Mouse (Mus musculus) heart, embryonic 16.5 days (tissue): ENCODE results near the gene Tet3. TPM values are rescaled to one million over a fixed set of nuclear protein-coding genes. Genes with fewer than 3 reads are reported as not detected.
A peak's percentile ranks its signal among the peaks of the same experiment; 100 is the strongest.

Source experiments
- ATAC-seq: fragments of 200-750 bp; cut with Nextera tagmentation; replicated peaks from 2 replicates; pipeline ENCODE4 v1.8.0; 2017; ENCODE audit warnings: moderate number of reproducible peaks; ENCODE audit not compliant: insufficient read depth, low FRiP score; ENCODE audit errors: extremely low read depth
- H3K27ac ChIP-seq: fragments of 300-500 bp; sonication (generic); 2 replicates; pipeline ENCODE4 v1.5.1; 2014; ENCODE audit warnings: mild to moderate bottlenecking, low read length, control low read depth, moderate library complexity
- H3K27me3 ChIP-seq: fragments of 300-500 bp; sonication (generic); 2 replicates; pipeline ENCODE4 v1.6.1; 2014; ENCODE audit warnings: low read length, mixed read lengths; ENCODE audit not compliant: control insufficient read depth, insufficient read depth
- H3K36me3 ChIP-seq: fragments of 300-500 bp; sonication (generic); 2 replicates; pipeline ENCODE4 v1.6.1; 2014; ENCODE audit not compliant: control insufficient read depth, insufficient read depth
- H3K4me1 ChIP-seq: fragments of 300-500 bp; sonication (generic); 2 replicates; pipeline ENCODE4 v1.6.1; 2014; ENCODE audit warnings: low read length, mixed read lengths; ENCODE audit not compliant: control insufficient read depth, insufficient read depth
- H3K4me2 ChIP-seq: fragments of 300-500 bp; sonication (generic); 2 replicates; pipeline ENCODE4 v1.6.1; 2014; ENCODE audit warnings: low read depth, mild to moderate bottlenecking, control low read depth, low read length
- H3K4me3 ChIP-seq: fragments of 300-500 bp; sonication (generic); 2 replicates; pipeline ENCODE4 v1.5.1; 2014; ENCODE audit warnings: mild to moderate bottlenecking, control low read depth, low read length
- H3K9ac ChIP-seq: fragments of 300-500 bp; sonication (generic); 2 replicates; pipeline ENCODE4 v1.6.1; 2014; ENCODE audit warnings: low read length, control low read depth
- H3K9me3 ChIP-seq: fragments of 300-500 bp; sonication (generic); replicated peaks from 2 replicates; pipeline ENCODE4 v1.6.1; 2016; ENCODE audit warnings: low read length; ENCODE audit not compliant: control insufficient read depth
- WGBS: fragments of 180-500 bp; shearing (Covaris S2); extraction: QIAGEN DNeasy Blood & Tissue Kit; methylation state at CpG from one replicate; pipeline ENCODE4 v1.1.7; 2014; 5-methylcytosine and 5-hydroxymethylcytosine counted together
- polyA plus RNA-seq: library from polyadenylated mRNA; unstranded; fragments of >200 nt; fragmentation: Nextera tagmentation; extraction: Ambion mirVana; gene quantifications from 2 replicates; pipeline ENCODE4 v1.2.1, GENCODE M21; 2015

Gene Tet3
- polyA plus RNA-seq, 1 experiment from 2014 or later: 29.0 TPM

DNA sequence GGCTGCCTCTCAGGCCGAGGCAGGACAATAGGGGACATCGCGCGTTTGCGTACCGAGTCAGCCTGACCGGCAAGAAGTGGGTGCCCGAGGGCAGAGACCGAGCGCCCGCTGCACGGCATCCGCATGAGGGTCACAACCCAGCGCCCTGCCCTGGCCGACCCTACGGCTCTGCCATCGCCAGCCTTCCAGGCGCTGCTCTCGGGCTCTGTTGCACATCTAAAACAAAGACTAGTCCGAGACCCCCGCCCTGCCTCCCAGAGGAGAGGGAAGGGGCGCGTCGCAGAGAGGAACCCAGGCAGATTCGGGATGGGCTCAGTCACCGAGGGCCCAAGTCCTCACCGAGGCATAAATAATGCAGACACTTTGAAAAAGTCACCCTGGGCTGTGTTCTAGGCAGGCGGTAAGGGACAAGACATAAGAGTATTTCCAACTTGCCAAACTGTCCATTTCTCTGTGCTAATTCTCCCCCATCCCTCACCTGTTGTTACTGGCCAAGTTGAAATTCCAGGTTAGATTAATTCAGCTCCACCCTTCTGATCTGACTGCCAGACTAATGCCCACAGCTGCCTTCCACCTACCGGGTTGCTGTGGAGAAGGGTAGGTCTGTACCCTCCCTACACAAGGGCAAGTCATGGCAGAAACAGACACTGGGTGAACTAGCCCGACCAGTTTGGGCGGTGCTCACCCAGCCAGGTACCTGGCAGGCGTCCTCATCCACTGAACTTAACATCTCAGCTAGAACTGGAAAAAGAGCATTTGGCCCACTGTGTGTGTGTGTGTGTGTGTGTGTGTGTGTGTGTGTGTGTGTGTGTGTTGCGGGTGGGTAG is 1.7 kb downstream of the Tet3 start:
- peak overlapping the region; percentile 94 for H3K4me2 ChIP-seq
- no peaks in the 10 kb centered on the region for H3K27me3 ChIP-seq
- ATAC-seq: peak; percentile 32
- H3K9me3 ChIP-seq: no peaks in the 10 kb centered on the region
- H3K4me1 ChIP-seq: peaks cover 35% of the 10 kb centered on the region
- 8% methylated on average over 33 of the region's 33 CpGs for WGBS
- no peaks in the 10 kb centered on the region for H3K36me3 ChIP-seq
- peak overlapping the region; percentile 82 for H3K4me3 ChIP-seq
- H3K27ac ChIP-seq: peak overlapping the region; percentile 93
- peak overlapping the region; percentile 93 for H3K9ac ChIP-seq

DNA sequence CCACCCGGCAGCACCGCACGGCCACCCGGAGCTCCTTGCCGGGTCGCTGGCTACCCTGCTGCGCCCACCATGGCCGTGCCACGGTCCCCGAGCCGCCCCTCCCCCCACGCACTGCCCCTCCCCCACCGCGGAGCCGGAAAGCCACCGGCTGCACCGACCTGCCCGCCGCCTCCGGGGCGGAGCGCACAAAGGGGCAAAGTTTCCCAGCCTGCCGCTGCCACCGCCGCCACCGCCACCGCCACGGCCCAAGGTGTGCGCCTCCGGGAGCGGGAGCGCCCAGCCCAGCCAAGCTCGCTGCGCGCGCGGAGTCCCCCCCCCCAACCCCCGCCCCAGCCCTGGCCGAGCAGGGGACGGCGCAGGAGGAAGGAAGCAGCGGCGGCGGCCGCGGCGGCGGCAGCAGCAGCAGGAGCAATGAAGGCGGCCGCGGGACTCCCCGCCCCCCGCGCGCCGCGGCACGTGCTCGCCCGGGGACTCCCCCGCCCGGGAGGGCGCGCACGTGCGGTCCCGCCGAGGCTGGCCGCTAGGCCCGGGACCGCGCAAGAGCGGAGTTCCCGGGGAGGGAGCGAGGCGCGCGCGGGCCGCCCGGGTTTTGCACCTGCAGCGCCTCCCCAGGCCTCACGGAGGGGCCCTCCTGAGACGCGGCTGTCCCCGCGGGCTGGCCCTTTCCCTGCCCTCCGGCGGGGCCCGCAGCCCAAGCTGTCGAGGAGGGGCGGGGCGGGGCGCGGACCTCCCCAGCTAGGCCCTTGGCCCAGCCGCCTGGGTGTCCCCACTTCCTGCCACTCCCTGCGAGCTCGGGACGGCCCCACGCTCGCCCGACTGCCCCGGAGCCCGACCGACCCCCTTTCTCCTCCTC is 2.5 kb downstream of the Tet3 start:
- Histone ChIP-seq H3K4me1 (peaks cover 43% of the 10 kb centered on the region), H3K9me3 (no peaks in the 10 kb centered on the region), H3K9ac (peak overlapping the region; percentile 93), H3K4me2 (peak overlapping the region; percentile 94), H3K36me3 (no peaks in the 10 kb centered on the region), H3K4me3 (peak overlapping the region; percentile 82), H3K27ac (peak overlapping the region; percentile 93), H3K27me3 (no peaks in the 10 kb centered on the region)
- WGBS: under 1% methylated on average over 61 of the region's 105 CpGs
- peak; percentile 80 for ATAC-seq

- peak overlapping the region; percentile 94 for H3K4me2 ChIP-seq
- H3K4me1 ChIP-seq: peaks cover 51% of the 10 kb centered on the region
- peak overlapping the region; percentile 82 for H3K4me3 ChIP-seq
- H3K27ac ChIP-seq: peak overlapping the region; percentile 93
- H3K9me3 ChIP-seq: no peaks in the 10 kb centered on the region
- H3K9ac ChIP-seq: peak overlapping the region; percentile 93
- WGBS: 1% methylated on average over 41 of the region's 41 CpGs
- no peaks in the 10 kb centered on the region for H3K27me3 ChIP-seq
- peak; percentile 19 for ATAC-seq
- no peaks in the 10 kb centered on the region for H3K36me3 ChIP-seq
Measured at GRCm38 (mm10) chr6:83455328-83456130, 3.4 kb downstream of the Tet3 start.

- ATAC-seq: no peak
- Histone ChIP-seq H3K36me3 (no peaks in the 10 kb centered on the region), H3K4me2 (peak overlapping the region; percentile 94), H3K9me3 (no peaks in the 10 kb centered on the region), H3K9ac (no peak overlapping the region), H3K27ac (no peak overlapping the region), H3K27me3 (no peaks in the 10 kb centered on the region), H3K4me3 (peak overlapping the region; percentile 20), H3K4me1 (peaks cover 65% of the 10 kb centered on the region)
- WGBS: 53% methylated on average over 11 of the region's 11 CpGs
Measured at GRCm38 (mm10) chr6:83453706-83454105, 5.2 kb downstream of the Tet3 start.

DNA sequence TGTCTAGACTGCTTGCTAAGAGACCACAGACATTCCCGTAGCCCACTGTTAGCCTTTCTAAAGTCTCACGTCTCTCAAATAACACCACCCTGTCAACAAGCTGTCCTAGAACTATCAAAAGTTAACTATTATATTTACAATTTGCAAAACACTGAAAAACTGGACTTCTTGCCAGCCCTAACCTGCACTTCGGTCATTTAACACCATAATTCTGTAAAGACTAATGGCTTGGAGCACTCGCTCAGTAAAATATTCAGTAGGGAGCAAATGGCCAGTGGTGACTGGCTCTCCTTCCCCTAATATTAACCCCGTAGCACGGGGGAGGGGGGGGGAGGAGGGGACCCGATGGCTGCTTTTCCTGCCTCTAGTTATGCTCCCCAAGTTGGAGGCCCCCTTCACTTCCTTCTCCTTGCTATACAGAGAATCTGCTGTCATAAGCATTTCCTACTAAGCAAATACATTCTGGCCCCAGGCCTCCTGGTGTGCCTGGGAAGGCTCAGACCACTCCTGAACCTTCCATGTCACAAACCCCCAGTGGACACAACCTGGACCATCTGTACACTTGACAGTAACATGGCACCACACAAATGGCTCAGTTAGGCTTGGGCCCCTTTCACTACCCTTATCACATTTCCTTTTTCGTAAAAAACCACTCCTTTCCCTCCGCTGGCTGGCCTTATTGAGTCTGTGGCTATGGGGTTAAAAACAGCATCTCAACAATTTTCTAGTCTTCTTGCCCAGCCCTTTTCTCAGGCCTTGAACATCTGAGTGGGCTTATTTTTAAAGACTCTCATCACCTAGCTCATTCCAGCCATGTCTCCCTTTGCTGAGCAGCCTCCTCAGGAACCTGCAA is 8.2 kb downstream of the Tet3 start:
- 49% methylated on average over 9 of the region's 9 CpGs for WGBS
- H3K27ac ChIP-seq: peak overlapping the region; percentile 30; the same call in 1 of the 2 replicates
- no peaks in the 10 kb centered on the region for H3K36me3 ChIP-seq
- no peak overlapping the region for H3K4me3 ChIP-seq
- H3K4me2 ChIP-seq: peak overlapping the region; percentile 21
- H3K9ac ChIP-seq: no peak overlapping the region
- ATAC-seq: no peak
- H3K27me3 ChIP-seq: no peaks in the 10 kb centered on the region
- peaks cover 72% of the 10 kb centered on the region for H3K4me1 ChIP-seq
- no peaks in the 10 kb centered on the region for H3K9me3 ChIP-seq

- H3K4me1 ChIP-seq: peaks cover 68% of the 10 kb centered on the region
- ATAC-seq: no peak
- H3K9me3 ChIP-seq: no peaks in the 10 kb centered on the region
- no peak overlapping the region for H3K4me3 ChIP-seq
- H3K36me3 ChIP-seq: no peaks in the 10 kb centered on the region
- 9% methylated on average over 3 of the region's 3 CpGs for WGBS
- no peaks in the 10 kb centered on the region for H3K27me3 ChIP-seq
- peak overlapping the region; percentile 3; the same call in 1 of the 2 replicates for H3K9ac ChIP-seq
- no peak overlapping the region; the same call in 1 of the 2 replicates for H3K4me2 ChIP-seq
- peak overlapping the region; percentile 73 for H3K27ac ChIP-seq
Measured at GRCm38 (mm10) chr6:83449440-83449839, 9.4 kb downstream of the Tet3 start.

- Histone ChIP-seq H3K9me3 (no peaks in the 10 kb centered on the region), H3K27ac (peak overlapping the region; percentile 73), H3K4me2 (no peak overlapping the region), H3K36me3 (no peaks in the 10 kb centered on the region), H3K9ac (no peak overlapping the region), H3K27me3 (no peaks in the 10 kb centered on the region), H3K4me1 (peaks cover 68% of the 10 kb centered on the region), H3K4me3 (no peak overlapping the region)
- no peak for ATAC-seq
- 43% methylated on average over 4 of the region's 4 CpGs for WGBS
Measured at GRCm38 (mm10) chr6:83448911-83449310, 10.0 kb downstream of the Tet3 start.

- 73% methylated on average over 7 of the region's 7 CpGs for whole genome bisulfite sequencing
- Histone ChIP-seq H3K4me2 (no peak overlapping the region), H3K27me3 (no peaks in the 10 kb centered on the region), H3K36me3 (no peaks in the 10 kb centered on the region), H3K9me3 (no peaks in the 10 kb centered on the region), H3K27ac (no peak overlapping the region), H3K4me3 (no peak overlapping the region), H3K9ac (no peak overlapping the region), H3K4me1 (peaks cover 74% of the 10 kb centered on the region)
- no peak for ATAC-seq
Measured at GRCm38 (mm10) chr6:83447031-83447430, 11.9 kb downstream of the Tet3 start.
